Mouse (Mus musculus): ENCODE measurements around the gene Gm45713.

Gene Gm45713

GRCm38 (mm10) chr7:45092828-45093515 lies 43.1 kb downstream of the Gm45713 start:
- DNase-seq = no peak

DNA sequence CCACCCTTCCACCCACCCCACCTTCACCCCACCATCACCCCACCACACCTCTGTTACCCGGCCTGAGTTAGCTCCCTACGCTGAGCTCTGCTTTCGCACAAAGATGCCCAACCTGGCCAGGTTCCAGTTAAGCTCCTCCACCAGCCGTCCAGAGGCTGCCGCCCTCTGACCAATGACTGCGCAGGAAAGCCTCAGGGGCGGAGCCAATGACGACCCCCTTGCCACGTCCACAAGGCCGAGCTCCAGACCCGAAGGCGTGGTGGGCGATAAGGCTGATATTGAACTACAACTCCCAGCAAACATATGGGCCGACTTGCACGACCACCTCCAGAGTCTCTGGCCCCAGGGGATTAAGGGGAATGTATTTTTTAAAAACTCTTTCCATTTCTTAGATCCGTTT lies 44.0 kb downstream of the Gm45713 start, which contains the start of gene Rcn3:
Gene Rcn3 (minus strand): TSS at position 174 of the 400 bp plus-strand sequence.
- no peak for DNase-seq

- no peak for DNase-seq
These were observed 44.7 kb downstream of the Gm45713 start for GRCm38 (mm10) chr7:45091001-45091990.

DNA sequence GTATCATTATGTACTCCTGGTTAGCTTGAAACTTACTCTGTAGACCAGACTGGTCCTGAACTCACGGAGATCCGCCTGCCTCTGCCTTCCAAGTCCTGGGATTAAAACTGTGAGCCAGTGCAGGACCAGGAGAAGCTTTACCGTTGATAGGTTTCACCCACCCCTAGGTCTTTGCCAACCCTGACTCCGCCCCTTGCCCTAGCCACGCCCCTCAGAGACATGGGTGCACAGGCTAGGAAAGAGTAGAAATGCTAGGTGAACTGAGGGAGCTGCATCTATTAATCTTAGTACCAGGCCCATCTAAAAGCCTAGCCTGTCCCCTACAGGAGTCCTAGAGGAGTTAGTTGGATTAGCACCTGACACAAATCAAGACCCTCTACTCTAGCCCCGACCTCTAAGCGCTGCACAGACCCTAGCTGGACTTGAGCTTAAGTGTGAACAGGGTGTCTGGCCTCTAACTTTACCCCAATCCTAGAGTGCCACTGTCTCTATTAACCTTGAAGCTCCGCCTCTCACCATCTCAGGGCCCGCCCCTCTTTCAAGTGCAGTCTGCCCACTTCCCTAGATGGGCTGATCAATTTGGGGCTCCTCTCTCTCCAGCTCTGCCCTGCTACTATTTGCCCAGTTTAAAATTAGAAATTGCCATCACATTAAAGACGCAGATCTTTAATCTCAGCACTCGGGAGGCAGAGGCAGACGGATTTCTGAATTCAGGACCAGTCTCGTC lies 45.6 kb downstream of the Gm45713 start:
- peak; percentile 40 for DNase-seq

DNA sequence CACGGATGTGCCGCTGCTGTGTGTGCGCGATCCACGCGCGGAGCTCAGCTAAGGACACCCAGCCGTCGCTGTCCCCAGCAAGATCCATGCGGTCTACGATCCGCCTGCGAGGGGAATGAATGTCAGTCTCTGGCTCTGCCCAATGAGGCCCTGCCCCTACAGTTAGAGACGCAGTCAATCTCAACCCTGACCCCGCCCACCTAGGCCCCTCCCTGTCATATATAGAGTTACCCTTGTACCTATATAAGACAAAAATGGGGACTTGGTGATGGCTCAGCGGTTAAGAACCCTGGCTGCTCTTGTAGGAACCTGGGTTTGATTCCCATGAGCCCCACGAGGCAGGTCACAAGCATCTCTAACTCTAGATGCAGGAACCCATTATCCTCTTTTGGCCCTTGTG lies 47.4 kb downstream of the Gm45713 start:
- DNase-seq = no peak

GRCm38 (mm10) chr7:45086084-45086483 lies 49.9 kb downstream of the Gm45713 start:
- DNase-seq = no peak

DNA sequence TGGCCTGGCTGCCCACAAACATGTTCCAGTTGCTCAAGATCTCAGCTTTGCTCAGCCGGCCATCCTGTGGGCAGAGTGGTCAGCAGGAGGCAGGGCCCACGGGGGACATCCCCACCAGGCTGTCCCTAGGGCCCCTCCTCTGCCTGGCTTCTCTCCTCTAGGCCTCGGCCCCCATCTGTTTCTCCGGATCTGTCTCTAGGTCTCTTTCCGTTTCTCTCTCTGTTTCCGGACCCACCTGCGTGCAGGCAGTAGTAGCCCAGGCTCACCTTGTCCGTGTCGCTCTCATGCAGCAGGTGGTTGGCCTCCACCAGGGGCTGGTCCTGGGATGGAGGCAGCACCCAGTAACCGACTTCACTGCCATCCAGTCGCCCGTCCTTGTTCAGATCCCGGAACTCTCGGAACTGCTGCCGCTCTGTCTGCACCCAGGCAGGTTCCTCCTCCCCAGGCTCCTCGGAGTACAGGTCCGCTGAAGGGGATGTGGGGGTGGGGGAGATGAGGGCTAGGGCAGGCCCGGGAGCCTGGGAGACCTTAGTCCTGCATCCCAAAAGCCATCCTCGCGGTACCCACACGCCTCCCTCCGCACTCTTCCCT lies 52.6 kb downstream of the Gm45713 start:
- peak; percentile 50 for DNase-seq

DNA sequence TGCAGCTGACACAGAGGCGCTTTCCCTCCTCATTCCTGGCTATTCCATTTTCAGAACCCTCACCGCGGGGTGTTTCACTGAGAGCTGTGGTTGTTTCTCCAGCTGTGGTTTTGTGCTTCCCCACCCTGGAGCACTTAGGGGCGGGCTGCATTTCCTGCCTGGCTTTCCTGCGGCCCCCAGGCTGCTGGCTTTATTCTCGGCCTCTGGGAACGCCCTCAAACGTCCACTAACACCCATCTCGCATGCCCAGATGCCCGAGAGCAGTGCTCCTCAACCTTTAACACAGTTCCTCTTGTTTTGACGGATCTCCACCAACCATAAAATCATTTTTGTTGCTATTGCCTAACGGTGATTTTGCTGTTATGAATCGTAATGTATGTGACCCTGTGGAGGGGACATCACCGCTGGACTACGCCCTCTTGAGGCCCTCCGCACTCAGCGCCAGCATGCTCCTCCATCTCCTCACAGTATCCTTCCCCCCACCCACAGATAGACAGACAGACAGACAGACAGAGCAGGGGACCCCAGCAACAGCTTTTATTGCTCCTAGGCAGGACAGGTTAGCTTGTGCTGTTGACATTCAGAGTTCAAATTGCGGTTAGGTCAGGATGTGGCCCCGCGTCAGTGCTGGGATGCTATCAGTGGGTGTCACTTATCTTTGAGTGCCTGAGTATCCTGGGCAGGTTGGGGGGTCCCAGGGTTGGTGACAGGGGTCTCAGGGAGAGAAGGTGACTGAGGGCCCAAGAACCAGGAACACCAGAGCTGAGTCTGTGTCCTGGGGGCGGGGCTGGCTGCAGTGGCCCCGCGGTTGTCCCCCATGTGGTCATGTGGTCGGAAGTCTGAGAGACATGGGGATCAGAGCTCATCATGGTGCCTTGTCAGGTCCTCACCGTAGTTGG lies 53.4 kb downstream of the Gm45713 start:
- DNase-seq = peak; percentile 54

GRCm38 (mm10) chr7:45081016-45081415 lies 55.0 kb downstream of the Gm45713 start:
- DNase-seq = no peak

GRCm38 (mm10) chr7:45079856-45080255 lies 56.2 kb downstream of the Gm45713 start:
- peak; percentile 94 for DNase-seq

GRCm38 (mm10) chr7:45078513-45078912 lies 57.5 kb downstream of the Gm45713 start:
- peak; percentile 76 for DNase-seq

- no peak for DNase-seq
These were observed 58.2 kb downstream of the Gm45713 start for GRCm38 (mm10) chr7:45077829-45078228.

- no peak for DNase-seq
These were observed 58.7 kb downstream of the Gm45713 start for GRCm38 (mm10) chr7:45077322-45077721.

GRCm38 (mm10) chr7:45076501-45076900 lies 59.5 kb downstream of the Gm45713 start:
- no peak for DNase-seq
